Mouse (Mus musculus): ENCODE measurements around the gene Neurl1a. TPM values are rescaled to one million over a fixed set of nuclear protein-coding genes. Genes with fewer than 3 reads are reported as not detected.

Neurl1a gene
- total RNA-seq, 2 experiments from 2014 or later = not detected

GRCm38 (mm10) chr19:47167617-47168214 is 10.9 kb upstream of the Neurl1a start:
- ATAC-seq (ENCODE audit: poor library complexity, severe bottlenecking) = peak; percentile 18; the same call in 1 of the 2 replicates

GRCm38 (mm10) chr19:47168223-47168622 is 10.4 kb upstream of the Neurl1a start:
- ATAC-seq (ENCODE audit: poor library complexity, severe bottlenecking) = peak; percentile 76

GRCm38 (mm10) chr19:47168793-47169412 is 9.7 kb upstream of the Neurl1a start:
- peak; percentile 89 for ATAC-seq (ENCODE audit: poor library complexity, severe bottlenecking)

GRCm38 (mm10) chr19:47174515-47174914 is 4.1 kb upstream of the Neurl1a start:
- ATAC-seq (ENCODE audit: poor library complexity, severe bottlenecking) = no peak

GRCm38 (mm10) chr19:47175472-47175871 is 3.1 kb upstream of the Neurl1a start:
- no peak for ATAC-seq (ENCODE audit: poor library complexity, severe bottlenecking)

- no peak for ATAC-seq (ENCODE audit: poor library complexity, severe bottlenecking)
These were observed 1.6 kb upstream of the Neurl1a start for GRCm38 (mm10) chr19:47176916-47177505.

DNA sequence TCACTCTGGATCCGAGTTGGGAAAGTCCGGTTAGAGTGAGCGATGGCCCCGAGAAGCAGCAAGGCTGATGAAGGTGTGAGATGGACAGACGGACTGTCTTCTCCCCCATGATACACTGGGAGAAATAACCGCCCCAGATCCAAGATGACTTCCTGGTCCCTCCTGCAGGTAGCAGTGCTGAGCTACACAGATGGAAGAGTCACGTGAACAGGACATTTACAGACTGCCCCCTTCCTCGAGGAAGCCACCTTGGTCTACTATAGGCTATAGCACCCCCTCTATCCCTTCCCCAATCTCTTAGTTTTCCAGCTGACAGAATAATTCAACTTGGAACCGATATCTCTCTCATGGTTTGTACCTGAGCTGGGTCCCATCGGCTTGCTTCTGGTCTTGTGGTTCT is 619 bp upstream of the Neurl1a start:
- no peak for ATAC-seq (ENCODE audit: poor library complexity, severe bottlenecking)

GRCm38 (mm10) chr19:47179272-47179809 is 721 bp downstream of the Neurl1a start:
- ATAC-seq (ENCODE audit: poor library complexity, severe bottlenecking) = no peak

DNA sequence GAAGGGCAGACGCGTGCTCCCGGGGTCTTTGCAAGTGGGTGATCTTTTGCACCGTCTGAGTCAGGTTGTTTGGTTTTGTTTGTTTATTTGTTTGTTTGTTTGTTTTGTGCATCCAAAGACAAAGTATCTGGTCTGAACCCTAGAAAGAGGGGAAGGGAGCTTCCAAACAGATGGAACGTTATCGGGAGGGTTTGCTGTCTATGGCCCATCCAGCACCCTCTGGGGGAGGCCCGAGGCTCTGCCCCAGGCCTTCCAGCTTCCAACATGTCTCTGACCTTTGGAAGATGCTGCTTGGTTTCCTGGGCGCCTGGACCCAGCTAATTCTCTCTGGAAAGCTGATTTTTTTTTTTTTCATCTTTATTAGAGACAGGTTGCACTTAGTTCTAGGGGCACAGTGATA is 1.4 kb downstream of the Neurl1a start:
- no peak for ATAC-seq (ENCODE audit: poor library complexity, severe bottlenecking)

DNA sequence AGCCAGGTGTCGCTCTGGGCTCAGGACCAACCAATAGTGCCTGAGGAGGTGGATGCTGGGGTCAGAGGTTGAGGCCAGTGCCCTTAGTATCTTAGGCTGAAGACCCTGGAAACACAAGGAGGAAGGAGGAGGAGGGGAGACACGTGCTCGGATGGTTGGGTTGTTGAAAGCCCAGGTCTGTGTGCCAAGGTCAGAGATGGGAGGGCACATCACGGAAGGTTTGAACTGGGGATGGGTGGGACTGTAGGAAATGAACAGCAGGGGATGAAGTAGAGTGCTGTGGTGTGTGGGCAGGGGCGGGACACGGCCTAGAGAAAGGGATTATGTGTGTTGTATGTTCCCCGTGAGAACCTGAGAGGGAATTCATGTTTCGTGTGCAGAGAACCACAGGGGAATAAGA is 5.6 kb downstream of the Neurl1a start:
- no peak for ATAC-seq (ENCODE audit: poor library complexity, severe bottlenecking)

DNA sequence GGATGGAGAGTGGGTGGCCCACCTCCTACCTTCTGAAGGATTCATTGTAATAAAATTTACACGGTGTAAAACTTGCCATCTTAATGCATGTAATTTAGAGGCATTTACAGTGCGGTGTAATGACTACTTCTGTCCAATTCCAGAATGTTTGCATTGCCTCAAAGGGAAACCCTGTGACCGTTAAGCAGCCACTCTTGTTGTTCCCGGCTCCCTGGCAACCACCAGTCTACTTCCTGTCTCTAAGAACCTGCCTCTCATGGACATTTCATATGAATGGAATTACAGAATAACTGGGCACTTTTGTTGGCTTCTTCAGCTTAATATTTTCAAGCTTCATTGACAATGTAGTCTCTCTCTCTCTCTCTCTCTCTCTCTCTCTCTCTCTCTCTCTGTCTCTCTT is 6.1 kb downstream of the Neurl1a start:
- ATAC-seq (ENCODE audit: poor library complexity, severe bottlenecking) = no peak

DNA sequence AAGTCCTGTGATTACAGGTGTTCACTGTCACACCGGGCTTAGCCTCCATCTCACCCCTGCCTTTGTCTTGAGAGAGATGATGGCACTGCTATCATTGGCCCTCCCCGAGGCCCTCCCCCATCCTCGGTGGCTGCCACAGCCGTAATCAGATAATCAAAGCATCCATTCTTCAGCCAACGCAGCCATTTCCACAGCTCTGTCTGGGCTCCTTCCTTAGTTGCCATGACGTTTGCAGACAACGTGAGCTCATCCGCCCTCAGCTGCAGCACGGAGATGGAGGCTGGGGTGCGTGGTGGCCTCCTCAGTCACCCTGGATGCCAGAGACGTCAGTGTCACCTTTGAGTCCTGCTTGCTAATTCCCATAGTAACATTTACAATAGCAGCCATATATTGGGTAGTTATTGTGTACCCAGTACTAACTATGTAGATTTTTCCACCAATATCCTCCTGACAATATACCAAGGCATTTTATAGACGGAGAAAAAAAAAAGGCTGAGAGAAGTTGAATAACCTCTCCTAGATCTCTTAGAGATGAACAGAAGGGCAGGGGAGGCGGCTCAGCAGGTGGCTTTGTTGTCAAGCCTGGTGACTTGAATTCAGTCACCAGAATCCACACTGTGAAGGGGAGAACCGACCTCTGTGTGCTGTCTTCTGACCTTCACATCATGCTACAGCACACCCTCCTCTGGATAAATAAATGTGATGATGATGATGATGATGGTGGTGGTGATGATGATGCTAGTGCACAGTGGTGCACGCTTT is 8.1 kb downstream of the Neurl1a start:
- ATAC-seq (ENCODE audit: poor library complexity, severe bottlenecking) = no peak

GRCm38 (mm10) chr19:47188515-47189128 is 10.0 kb downstream of the Neurl1a start:
- no peak for ATAC-seq (ENCODE audit: poor library complexity, severe bottlenecking)

GRCm38 (mm10) chr19:47192158-47192557 is 13.5 kb downstream of the Neurl1a start:
- ATAC-seq (ENCODE audit: poor library complexity, severe bottlenecking) = no peak

DNA sequence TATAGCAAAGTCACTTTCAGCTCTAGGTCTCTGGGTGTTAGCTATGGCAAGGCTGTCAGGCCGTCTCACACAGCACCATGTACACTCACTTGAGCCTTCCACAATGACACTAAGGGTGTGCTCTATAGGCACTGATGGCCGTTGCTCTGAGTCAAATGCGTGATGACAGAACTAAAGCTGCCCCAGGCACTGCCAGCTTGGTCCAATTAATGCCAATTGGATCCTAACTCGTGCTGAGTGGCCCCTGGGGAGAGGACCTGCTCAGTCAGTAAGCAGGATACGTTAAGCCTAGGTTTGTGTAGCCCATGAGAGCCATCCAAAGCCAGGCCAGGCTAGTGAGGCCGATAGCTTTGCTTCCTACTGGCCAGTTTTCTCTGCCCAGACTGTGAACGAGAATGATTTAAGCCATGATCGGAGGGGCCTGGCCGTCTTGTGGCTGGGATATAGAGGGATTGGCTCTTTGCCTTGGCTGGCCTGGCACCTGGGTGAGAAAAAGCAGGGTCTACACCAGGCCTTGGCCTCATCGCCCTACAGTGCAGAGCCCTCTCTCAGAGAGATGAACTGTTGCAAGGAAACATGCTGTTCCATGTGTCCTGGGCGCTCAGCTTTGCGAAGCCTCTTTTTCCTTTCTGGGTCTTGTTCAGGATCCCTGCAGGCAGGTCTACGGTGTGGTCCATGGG is 20.2 kb downstream of the Neurl1a start:
- no peak for ATAC-seq (ENCODE audit: poor library complexity, severe bottlenecking)

DNA sequence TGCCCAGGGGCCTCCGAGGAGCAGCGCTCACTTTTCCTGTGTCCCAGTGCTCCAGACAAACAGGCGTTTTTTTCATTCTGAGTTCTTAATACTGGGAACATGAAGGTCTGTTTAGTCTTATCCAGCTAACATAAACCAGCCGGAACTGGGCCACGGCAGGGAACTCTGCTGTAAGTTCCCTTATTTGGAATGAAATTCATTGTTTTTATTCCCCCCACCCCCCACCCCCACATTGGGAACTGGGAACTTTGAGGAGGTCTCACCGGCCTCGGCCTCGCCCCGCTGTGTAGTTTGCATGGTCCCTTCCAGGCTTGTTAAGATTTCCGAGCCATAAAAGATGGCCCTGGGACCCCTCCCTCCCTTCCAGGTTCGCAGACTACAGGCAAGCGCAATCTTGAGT is 23.4 kb downstream of the Neurl1a start:
- no peak for ATAC-seq (ENCODE audit: poor library complexity, severe bottlenecking)

DNA sequence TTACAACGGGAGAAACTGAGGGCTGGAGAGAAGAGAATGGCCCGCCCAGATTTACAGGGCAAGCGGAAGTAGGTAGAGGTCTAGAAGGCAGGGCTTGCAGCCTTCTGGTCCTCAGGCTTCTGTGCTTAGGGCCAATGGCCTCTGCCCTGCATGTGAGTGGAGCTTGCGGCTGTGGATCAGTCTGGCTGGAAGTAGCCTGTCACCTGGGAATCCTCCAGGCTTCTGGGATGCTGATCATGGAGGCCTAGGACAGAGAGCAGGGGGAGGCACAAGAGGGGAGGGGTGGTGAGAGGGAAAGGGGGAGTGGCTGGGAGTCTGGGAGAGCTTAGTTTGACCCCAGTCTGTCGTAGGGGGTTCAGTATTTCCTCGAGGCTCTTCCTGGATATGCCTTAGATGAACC is 23.8 kb downstream of the Neurl1a start:
- ATAC-seq (ENCODE audit: poor library complexity, severe bottlenecking) = no peak

DNA sequence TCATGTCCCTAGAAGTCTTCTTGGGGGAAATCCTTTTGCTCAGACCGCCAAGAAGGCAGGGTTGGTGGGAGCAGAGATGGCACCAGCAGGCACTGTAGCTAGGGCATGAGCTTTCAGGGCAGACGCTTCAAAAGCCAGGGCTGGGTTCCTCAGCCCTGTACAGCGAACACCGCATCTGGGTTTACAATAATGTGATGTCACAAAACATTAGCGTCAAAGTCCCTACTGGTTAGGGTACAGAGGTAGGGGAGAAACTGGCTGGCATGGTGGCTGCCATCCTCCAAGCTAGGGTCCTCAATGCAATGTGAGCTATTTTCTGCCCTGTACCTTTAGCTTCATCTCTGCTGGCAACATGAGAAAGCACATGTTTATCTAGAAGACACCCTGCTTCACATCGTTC is 24.4 kb downstream of the Neurl1a start:
- ATAC-seq (ENCODE audit: poor library complexity, severe bottlenecking) = no peak

- ATAC-seq (ENCODE audit: poor library complexity, severe bottlenecking) = no peak
These were observed 26.0 kb downstream of the Neurl1a start for GRCm38 (mm10) chr19:47204653-47205052.

- no peak for ATAC-seq (ENCODE audit: poor library complexity, severe bottlenecking)
These were observed 27.5 kb downstream of the Neurl1a start for GRCm38 (mm10) chr19:47206126-47206525.

Data from megakaryocyte, adult 5-6 weeks (primary cell).